Mouse (Mus musculus): ENCODE results near the gene Ttll1.

Gene Ttll1

DNA sequence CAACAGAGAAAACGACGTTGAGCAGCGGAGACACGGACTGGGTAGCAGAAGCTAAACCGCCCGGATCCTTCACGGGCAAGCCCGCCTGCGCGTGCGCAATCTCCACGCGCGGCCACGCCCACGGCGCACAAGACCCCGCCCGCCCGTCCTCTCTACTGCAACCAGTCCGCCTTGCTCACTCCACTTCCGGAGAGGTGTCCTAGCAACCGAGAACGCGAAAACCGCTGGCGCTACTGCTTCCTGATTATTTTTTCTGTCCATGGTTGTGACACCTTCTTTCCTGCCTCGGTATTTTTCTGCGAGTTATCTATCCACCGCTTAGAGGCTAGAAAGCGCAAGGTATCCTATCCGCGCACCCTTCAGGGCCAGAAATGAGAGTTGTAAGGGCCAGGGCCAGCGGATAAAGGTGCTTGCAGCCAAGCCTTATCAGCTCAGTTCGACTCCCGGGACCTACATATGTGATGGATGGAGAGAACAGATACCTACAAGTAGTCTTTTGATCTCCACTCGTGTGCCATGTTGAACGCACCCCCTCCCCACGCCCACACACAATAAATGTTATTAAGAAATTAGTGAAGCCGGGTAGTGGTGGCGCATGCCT lies at the start of gene Ttll1:
TSS of gene Ttll1 (minus strand) at position 89 of the 601 bp plus-strand sequence.
- in situ Hi-C loops (cut with MboI, MseI): no loop called here

DNA sequence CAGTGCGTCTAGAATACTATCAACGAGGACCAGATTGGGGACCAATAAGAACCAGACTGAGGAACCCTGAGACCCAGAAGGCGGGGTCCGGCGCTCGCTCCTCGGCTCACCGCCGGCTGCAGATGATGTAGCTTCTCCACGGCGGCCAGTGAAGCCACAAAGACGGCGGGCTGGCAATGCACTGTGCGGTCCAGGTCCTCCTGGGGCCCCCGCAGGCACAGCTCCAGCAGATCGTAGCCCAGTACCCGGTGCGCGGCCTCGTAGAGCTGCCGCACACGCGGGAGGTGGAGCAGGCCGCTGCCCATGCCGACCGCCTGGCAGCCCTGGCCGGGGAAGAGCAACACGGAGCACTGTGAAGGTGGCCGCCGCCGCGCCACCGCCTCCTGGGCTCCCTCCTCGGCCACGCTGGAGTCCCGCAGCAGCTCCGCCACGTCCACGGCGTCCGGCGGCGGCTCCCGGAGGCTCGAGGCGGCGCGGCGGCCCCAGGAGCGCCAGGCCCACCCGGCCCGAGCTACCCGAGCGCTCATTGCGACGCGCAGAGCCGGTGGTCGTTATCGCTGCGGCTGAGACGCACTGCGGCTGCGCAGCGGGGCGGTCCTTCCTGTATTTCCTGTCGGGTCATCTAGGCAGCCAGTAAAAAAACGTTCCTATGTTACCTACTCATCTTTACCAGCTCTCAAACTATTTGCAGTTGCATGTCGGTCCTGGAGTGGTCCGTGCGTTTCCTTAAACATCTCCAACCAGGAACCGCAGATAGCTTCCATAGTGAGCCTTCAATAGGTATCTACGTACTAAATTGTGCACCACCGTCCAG lies 44.7 kb upstream of the Ttll1 start:
- in situ Hi-C loops (cut with MboI, MseI): no loop called here

DNA sequence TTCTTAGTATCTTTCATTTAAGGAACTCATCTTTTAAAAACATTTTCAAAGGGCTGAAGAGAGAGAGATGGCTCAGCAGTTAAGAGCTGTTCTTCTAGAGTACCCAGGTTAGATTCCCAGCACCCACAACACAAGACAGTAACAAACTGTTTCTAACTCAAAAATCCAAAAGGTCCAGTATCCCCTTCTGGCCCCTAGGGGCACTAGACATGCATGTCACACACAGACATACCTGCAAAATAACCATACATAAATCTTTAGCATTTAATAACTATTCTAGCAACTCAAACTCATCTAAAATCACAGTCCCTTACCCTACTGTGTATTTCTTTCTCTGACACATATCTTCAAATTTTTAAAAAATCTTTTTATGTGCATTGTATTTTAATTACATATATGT lies 43.1 kb upstream of the Ttll1 start:
- in situ Hi-C loops (cut with MboI, MseI): no loop called here

DNA sequence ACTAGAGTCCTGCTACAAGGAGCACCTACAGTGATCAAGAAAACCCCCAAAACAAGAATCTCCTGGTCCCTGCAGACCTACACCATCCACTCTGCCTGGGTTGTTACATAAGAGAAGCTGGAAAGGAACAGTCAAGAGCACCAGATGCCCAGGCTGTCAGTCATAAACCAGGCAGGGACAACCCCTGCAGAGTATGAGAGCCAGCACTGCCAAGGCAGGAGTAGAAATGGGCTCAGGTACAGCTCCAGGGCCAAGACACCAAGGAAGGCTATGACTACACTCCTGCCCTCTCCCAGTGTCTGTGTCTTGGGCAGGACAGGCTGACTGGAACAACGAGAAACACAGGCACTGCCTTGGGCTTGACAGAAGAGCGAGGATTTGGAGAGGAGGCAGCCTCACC lies 39.4 kb upstream of the Ttll1 start:
- in situ Hi-C loops (cut with MboI, MseI): no loop called here

DNA sequence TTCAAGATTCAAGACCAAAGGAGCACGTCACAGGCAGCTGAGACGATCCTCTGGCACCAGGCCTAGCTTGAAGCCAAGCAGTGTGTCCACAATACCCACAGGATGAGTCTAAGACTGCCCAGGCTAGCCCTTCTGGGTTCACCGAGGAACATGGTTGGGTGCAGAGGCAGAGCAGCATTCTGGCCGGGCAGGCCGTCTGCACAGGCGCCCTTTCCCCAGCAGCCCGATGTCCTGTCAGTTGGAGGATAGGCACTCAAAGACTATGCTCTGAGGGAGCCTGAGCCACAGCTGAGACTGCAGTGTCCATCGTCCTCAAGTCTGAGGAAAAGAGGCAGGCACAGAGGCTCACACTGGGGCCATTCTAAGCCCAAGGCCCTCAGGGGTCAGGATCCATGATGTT lies 36.5 kb upstream of the Ttll1 start:
- in situ Hi-C loops (cut with MboI, MseI): no loop called here

DNA sequence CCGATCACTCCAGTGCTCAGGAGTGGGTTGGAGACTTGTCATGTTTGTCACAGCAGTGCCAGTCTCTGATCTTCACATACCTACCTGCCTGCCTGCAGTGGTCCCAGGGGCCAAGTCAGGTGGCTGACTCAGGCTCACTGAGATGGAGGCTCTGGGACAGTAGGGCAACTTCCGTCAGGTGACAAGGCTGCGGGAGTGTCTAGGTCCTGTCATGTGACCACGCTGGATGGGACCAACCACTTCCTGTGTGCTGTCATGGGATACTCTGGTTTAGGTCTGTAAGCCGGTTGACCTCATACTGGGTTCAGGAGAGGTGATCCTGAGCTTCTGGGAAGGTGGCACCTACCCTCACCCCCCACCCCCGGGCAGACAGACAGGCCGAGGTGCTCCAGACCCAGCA lies 35.3 kb upstream of the Ttll1 start:
- in situ Hi-C loops (cut with MboI, MseI): no loop called here

DNA sequence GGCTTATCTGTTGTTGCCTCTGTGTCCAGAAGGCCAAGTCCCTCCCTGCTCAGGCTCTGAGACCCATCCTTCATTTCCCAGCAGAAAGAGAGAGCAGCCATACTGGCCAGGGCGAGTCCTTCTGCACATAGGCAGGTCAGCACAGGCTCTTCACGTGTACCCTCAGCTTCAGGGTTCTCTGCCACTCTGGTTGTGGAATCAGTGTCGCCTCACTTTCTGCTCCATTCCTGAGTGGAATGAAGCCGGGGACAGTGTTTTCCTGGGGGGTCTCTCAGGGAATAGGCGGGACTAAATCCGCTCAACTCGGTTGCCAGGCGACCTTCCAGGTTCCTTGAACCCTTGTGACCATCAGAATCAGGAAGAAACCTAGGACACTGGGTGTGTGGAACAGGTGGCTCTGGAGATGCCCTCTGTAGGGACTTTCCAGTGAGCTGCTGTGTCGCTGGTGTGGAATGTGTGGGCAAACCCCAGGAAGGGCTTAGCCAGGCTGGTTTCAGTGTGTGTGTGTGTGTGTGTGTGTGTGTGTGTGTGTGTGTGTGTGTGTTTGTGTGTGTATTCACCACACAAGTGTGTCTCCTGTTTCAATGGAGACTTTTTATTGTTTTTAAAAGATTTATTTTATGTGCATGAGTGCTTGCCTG lies 31.1 kb upstream of the Ttll1 start:
- in situ Hi-C loops (cut with MboI, MseI): no loop called here

DNA sequence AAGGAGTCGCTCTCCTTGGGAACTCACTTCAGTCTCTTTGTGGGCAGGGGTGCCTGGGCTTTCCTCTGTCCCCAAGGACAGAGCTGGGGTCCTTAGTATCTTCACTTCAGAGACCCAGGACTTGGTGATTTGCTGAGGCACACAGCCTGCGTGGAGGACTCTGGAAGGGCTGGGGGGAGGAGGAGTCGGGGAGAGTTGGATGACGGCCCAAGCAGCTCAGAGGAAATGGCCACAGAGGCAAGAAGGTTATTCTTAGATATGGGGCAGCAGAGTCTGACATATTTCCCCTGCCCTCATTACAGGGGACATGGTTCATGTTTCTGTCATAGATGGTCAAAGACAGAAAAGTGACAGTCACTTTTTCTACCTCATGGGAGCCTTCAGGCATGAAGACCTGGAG lies 29.2 kb upstream of the Ttll1 start:
- in situ Hi-C loops (cut with MboI, MseI): no loop called here

DNA sequence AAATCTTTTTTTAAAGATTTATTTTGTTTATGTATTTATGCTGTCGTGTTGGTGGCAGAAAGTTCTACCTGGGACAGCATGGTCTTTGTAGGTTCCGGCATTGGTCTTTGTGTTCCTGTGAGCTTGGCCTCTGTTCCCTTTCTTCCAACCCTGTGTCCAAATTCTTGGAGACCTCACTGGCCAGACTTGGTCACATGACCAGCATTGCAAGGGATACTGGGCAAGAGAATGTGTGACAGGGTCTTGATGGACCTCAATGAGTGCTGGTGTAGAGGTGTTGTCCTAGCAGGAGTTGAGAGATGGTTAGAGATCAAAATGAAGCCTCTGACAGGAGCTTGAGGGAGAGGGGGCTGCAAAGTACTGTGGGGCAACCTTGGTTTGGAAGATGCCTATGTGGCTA lies 28.2 kb upstream of the Ttll1 start:
- in situ Hi-C loops (cut with MboI, MseI): no loop called here

DNA sequence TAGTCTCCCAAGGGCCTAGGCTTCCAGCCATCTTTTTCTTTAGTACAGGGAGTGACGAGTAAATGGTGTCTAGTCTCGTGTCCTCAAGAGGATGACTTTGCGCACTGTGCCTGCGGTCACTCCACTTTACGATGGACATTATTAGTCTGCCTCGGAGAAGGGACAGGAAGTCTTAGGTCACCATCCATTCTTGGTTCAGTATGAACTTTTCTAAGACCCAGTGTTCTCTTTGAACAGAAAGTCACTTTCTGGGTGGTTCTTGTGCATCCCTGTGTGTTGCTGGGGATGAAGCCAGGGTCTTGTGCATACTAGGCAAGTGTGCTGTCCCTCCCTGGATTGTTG lies 25.2 kb upstream of the Ttll1 start:
- in situ Hi-C loops (cut with MboI, MseI): no loop called here

DNA sequence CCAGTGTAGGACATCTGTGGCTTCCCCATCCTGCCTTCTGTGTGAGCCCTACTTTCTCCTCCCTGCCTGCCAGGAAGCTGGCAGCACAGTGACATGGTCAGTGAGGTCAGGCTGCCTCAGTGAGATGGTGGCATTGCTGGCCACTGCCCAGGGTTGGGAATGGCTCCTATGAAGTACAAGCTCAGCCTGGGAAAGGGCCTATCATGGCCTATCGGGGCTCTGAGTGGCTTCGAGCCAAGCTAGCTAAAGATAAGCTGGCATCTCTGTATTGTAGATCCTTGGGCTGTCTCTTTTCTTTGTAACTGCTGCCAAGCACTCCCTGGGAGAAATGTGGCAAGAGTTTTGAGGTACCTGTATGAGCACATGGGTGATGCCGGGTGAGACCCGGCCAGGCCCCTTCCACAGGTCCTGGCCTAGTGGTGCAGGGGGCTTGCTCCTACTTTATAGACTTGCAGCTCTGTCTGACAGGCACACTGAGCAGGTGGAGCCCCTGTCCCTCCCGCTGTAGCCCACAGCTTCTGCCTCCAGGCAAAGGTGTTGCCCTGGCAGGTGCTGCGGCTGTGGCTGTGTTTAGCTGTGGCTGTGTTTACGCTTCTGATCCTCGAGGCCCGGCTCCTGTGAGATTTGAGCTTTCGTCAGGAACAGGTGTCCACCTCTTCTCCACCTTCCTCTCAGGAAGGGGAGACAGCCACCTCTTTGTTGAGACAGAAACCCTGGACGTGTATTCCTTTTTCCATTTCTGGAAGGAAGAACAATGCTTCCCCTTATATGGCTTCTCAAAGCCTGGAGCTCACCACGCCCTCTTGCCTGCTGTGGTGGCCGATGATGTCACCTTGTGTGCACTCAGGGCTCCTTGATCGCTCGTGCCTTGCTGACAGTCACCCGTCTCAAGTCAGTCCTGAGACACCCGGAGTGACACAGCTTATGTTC lies 24.5 kb upstream of the Ttll1 start:
- in situ Hi-C loops (cut with MboI, MseI): no loop called here

DNA sequence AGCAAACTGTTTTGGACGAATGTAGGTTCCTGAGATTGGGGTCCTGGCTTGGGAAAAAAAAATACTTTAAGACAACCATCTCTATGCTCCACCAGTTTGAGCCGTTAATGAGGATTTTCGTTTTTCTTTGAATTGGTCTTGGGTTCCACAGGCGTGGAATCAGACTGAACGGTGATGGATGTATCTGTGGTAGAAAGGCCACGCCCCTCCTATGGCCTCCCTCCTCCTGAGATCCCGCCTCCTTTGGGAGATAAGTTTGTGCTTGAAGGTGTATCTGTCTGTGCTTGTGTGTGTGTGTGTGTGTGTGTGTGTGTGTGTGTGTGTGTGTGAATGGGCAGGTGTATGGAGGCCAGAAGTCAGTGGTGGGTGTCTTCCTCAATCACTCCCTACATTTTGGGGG lies 21.9 kb upstream of the Ttll1 start:
- in situ Hi-C loops (cut with MboI, MseI): no loop called here

DNA sequence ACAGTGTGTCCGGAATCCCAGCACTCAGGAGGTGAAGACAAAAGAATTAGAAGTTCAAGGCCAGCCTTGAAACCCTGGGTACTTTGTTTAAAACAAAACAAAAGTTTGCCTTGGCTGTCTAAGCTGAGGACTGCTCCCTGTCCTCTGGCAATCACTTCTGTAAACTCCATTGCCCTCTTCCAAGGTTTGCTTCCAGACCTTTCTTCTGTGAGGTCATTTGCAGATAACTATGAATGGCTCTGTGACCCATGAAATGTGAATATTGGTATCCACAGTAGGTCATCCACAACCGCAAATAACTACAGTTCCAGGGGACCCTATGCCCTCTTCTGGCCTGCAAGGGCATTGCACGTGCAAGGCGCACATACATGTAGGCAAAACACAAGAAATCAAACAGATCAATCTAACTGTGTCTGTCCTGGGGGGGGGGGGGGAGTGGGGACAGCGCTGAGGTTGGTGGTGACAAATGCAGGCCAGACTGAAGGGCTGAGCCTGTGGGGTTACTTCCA lies 21.3 kb upstream of the Ttll1 start:
- in situ Hi-C loops (cut with MboI, MseI): no loop called here

DNA sequence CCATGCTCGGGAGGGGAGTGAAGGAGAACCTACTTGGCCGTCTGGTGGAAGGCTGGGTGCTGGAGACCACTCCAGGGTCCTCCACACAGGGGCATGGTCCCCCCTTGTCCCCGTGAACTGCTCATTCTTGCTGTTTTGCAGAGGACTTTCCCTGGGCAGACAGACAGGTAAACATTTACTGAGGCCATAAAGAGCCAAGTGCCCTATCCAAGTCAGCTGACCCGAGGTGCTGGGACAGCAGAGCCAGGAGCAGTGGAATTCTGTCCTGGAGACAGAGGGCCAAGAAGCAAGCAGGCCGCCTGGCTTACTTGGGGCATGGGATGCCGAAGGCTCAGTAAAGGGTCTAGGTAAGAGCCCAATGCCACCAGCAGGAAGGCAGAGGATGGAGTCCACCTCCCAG lies 20.0 kb upstream of the Ttll1 start:
- in situ Hi-C loops (cut with MboI, MseI): no loop called here

DNA sequence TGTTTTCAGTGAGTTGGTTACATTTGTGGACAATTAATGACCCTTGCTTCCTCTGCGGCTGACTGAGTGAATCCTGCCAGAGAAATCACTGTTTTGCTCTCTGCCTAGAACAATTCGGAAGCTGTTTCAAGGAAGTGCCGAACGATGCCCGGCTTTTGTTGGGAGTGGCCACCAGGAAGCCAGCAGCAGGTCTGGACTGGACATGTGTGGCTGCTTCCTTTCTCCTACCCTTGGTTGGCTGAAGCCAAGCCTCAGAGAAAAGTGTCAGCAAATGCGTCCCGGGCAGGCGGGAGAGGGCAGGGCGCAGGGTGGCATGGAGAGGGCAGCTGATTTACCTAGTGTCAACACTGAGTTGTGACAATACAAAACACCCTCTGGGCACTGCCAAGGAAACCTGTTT lies 19.5 kb upstream of the Ttll1 start:
- in situ Hi-C loops (cut with MboI, MseI): no loop called here

DNA sequence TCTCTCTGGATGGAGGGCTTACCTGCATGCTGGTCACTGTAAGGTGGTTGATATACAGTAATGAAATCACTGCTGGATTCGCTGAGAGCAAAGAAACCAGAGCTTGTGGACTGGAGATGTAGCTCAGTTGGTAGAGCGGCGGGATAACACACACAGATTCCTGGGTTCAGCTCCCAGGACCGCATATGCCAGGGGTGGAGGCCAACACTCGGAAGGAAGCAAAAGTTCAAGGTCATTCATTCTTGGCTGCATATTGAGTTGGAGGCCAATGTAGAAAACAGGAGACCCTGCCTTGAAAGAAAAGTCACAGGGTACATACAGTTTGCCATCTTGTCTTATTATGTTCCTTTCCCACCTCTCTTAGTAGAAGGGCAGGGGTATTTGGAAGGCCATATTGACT lies 19.1 kb upstream of the Ttll1 start:
- in situ Hi-C loops (cut with MboI, MseI): no loop called here

DNA sequence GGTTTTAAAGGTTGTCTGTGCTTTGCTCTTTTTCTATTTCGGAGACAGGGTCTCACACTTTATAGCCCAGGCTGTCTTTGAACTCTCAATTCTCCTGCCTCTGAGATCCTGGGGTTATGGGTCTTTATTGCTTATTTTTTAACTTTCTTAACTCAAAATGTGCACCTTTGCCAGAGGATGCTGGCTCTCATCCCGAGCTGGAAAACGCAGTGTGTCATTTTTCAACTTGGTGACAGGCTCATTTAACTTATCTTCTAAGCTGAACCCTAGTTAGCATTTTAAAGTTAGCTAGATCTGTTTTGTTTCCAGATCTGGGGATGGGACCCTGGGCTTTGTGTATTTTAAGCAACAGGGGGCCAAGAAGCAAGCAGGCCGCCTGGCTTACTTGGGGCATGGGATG lies 18.2 kb upstream of the Ttll1 start:
- in situ Hi-C loops (cut with MboI, MseI): no loop called here

DNA sequence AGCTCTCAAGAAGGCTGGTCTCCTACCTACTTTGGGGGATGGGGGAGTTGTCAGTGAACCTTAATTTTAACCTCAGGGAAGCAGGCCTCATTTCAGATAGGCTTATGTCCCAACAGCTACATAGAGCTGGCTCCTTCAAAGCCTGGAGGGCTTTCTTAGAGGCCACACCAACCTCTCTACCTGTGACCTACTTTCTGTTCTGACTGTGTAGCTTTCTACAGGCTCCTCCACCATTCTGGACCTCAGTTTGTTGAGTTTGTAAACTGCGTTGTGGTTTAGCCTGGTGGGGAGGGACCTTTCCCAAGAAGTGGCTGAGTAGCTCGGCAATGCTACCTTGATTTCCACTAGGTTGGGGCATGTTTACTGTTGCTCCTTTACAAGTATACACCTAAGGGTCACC lies 17.1 kb upstream of the Ttll1 start:
- in situ Hi-C loops (cut with MboI, MseI): no loop called here

DNA sequence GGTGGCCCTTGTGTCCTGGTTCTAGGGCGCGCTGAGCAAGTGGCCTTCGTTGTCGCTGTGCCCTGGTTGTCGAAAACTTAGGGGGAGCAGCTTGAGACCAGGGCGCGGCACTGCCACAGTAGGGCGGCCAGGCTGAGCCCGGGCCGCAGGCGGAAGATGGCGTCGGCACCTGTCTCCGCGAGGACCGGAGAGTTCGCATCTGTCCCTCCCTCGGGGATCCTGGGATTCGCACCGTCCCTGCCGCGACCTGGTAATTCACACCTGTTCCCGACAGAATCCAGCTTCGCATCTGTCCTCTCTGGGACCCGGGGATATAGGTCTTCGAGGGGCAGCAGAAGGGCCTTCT lies 16.4 kb upstream of the Ttll1 start:
- in situ Hi-C loops (cut with MboI, MseI): no loop called here

DNA sequence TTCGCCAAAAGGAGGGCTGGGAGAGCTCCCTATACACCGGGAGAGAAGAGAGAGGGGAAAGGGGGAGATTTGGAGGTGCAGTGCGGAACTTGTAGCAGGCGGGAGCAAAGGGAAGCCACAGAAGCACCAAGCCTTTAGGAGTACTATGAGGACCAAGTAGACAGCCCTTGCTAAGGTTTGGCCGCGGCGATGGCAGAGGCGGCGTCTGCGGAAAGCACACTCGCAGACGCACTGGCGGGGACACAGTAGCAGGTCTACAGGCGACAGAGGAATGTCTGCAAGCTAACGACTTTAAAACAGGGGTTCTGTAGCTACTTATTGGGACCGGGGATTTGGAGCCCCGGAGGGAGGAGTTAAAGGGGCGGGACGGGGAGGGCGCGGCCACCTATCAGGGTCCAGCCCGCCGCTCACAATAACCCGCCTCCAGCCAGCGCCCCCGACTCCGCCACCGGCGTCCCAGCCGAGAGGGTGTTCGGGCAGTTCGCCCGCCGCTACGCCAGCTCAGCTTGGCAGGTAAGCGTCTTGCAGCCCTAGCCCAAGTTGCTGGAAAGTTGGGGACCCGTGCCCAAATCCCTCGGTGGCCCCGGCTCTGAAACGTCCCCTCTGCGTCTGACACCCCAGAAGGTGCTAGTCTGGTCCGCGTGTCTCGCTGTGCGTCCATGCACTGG lies 15.9 kb upstream of the Ttll1 start, which contains the start of gene Bik:
TSS of gene Bik (plus strand) at position 439 of the 668 bp plus-strand sequence.
- in situ Hi-C loops (cut with MboI, MseI): no loop called here

DNA sequence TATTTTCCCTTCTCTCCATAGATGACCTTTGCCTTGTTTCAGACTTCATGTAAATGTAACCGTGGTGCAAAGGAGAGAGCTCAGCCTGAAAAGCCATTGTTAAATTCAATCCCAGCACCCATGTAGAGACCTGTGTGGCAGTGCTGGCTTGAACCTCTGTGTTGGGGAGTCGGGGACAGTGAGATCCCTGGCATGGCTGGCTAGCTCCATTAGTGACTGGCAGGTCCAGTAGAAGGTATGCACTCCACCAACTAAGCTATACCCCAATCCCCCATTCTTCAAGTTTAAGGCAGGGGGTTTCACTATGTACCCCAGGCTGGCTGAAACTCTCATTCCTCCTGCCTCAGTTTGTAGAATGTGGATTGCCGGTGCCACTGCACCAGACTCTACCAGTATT lies 13.6 kb upstream of the Ttll1 start:
- in situ Hi-C loops (cut with MboI, MseI): no loop called here

Data from T-helper 1 cell (primary cell).